Mouse (Mus musculus) cortical plate, adult 2 months (tissue): ENCODE measurements around the gene Orm3. TPM values are rescaled to one million over a fixed set of nuclear protein-coding genes. Genes with fewer than 3 reads are reported as not detected.

ENCODE experiments used
- H3K27ac ChIP-seq: fragments of 200-500 bp; 2 replicates; pipeline ENCODE4 v1.5.1; 2012; ENCODE audit warnings: low read length, control low read depth, inconsistent platforms; ENCODE audit not compliant: insufficient read depth
- H3K4me1 ChIP-seq: fragments of 200-500 bp; 2 replicates; pipeline ENCODE4 v1.6.1; 2011; ENCODE audit warnings: low read length; ENCODE audit not compliant: control insufficient read depth, insufficient read depth
- H3K4me3 ChIP-seq: fragments of 200-500 bp; 2 replicates; pipeline ENCODE4 v1.5.1; 2011; ENCODE audit warnings: mild to moderate bottlenecking, low read length, control low read depth; ENCODE audit not compliant: insufficient read depth
- CTCF ChIP-seq: fragments of 200-500 bp; IDR thresholded peaks from 2 replicates; pipeline ENCODE4 v1.5.1; 2011; ENCODE audit warnings: mild to moderate bottlenecking, control low read depth, low read length; ENCODE audit not compliant: insufficient read depth; ENCODE audit errors: extremely low read depth
- POLR2A ChIP-seq: fragments of 200-500 bp; IDR thresholded peaks from 2 replicates; pipeline ENCODE4 v1.6.1; 2011; ENCODE audit warnings: mild to moderate bottlenecking, low read length, control low read depth; ENCODE audit not compliant: insufficient read depth; ENCODE audit errors: extremely low read depth
- polyA plus RNA-seq: library from polyadenylated mRNA; depleted of rRNA; stranded (reverse); fragments of >200 nt; gene quantifications from 2 replicates; pipeline ENCODE4 v1.2.3, GENCODE M21; 2012

The Orm3 gene
- polyA plus RNA-seq, 1 experiment: not detected

- H3K4me3 ChIP-seq: no peak overlapping the region
- TF ChIP-seq CTCF: no peak
- no peak for TF ChIP-seq POLR2A
- H3K4me1 ChIP-seq: peaks cover 2% of the 10 kb centered on the region; the same call in 1 of the 2 replicates
- no peak overlapping the region for H3K27ac ChIP-seq
Measured at GRCm38 (mm10) chr4:63333403-63333802, 22.6 kb upstream of the Orm3 start.

DNA sequence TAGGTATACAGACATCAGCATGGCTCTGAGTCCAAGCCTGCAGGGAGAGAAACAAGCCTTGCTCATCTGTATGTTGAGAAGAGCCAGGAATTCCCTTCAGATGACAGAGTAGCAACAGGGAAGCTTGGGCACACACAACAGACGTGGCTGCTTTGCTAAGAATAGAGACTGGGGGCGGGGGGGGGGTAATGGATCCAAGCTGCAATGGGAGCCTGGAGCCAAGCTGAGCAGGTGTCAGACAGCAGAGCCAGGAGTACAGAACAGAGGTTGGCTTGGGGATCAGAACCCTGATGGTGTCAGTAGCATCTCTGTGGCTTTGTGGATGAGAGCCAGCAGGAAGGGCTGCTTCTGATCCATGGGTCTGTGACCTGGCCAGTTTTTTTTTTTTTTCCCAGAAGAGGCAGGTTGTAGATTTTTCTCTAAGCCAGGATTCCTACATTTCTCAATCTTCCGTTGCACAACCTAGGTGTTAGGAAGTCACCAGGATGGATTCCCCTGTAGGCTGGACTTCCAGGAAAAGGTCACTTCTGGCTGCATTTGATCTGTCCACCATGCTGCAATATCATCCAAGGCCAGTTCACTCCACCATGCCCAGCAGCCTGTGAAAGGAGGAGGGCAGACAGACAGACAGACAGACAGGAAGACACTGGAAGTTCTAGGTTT, 17.4 kb upstream of the Orm3 start:
- TF ChIP-seq POLR2A: no peak
- TF ChIP-seq CTCF: no peak
- Histone ChIP-seq H3K27ac (no peak overlapping the region), H3K4me3 (no peak overlapping the region)

DNA sequence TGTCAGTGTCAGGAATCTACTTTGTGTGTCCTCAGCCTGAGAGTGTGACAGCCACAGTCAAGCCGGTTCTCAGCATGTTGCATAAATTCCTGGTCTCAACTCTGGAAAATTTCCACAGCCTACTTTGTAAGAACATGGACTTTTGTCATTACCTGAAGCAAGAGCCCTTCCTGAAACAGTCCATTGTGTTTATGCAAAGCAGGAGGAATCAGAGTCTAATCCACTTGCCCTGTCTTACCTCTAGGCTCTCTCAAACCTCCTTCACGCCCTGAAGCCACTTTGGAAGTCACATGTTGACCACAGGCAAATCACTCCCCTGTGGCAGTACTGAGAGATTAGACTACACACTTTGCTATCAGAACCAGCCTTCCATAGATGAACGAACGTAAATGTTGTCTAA, 13.5 kb upstream of the Orm3 start:
- TF ChIP-seq POLR2A (no peak), CTCF (no peak)

More for the DNA sequence above, 17.4 kb upstream of the Orm3 start:
- peaks cover 2% of the 10 kb centered on the region; the same call in 1 of the 2 replicates for H3K4me1 ChIP-seq

GRCm38 (mm10) chr4:63343608-63344007, 12.4 kb upstream of the Orm3 start:
- no peak overlapping the region for H3K4me3 ChIP-seq
- no peaks in the 10 kb centered on the region for H3K4me1 ChIP-seq
- no peak overlapping the region for H3K27ac ChIP-seq
- no peak for TF ChIP-seq CTCF
- TF ChIP-seq POLR2A: no peak

More for the DNA sequence above, 13.5 kb upstream of the Orm3 start:
- no peak overlapping the region for H3K4me3 ChIP-seq
- H3K4me1 ChIP-seq: peaks cover 2% of the 10 kb centered on the region; the same call in 1 of the 2 replicates
- no peak overlapping the region for H3K27ac ChIP-seq

DNA sequence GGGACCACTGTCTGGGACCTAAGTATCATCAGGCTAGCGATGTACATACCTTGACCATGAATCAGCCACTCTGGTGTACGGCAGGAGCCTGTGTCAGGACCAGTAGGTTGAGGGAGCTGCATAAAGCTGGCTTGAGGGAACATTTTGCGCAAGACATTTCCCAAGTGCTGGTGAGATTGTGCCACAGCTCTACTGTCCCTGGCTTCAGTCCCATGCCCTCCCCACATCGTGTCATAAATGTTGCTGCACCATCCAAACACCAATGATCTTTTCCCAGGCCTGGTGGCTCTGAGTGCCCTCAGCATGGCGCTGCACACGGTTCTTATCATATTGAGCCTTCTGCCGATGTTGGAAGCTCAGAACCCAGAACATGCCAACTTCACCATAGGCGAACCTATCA, 11.7 kb upstream of the Orm3 start, which contains the start of gene Orm1:
Gene Orm1, plus strand, starts transcription at position 266 of the 400 bp plus-strand sequence.
- no peak for TF ChIP-seq CTCF
- no peak for TF ChIP-seq POLR2A
- no peak within 1 kb of the TSS for H3K4me3 ChIP-seq
- no peaks in the 10 kb centered on the region for H3K4me1 ChIP-seq
- H3K27ac ChIP-seq: no peak within 1 kb of the TSS

DNA sequence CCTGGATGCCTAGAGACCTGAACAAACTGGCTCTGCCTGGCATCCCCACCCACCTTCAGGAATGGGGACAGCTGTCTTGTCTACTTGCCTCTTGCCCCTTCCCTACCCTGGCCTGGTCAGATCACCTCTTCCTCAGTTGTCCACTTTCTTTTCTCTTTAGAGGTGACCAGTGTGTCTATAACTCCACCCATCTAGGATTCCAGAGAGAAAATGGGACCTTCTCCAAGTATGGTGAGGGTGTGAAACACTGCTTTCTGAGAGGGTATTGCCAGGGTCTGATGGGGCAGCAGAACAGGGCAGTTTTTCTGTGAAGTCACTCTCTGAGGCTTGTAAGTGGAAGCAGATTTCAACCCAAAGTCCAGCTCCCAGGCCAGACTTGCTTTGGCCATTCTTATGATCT, 10.7 kb upstream of the Orm3 start:
- Histone ChIP-seq H3K27ac (no peak overlapping the region), H3K4me3 (no peak overlapping the region), H3K4me1 (no peaks in the 10 kb centered on the region)
- no peak for TF ChIP-seq POLR2A

DNA sequence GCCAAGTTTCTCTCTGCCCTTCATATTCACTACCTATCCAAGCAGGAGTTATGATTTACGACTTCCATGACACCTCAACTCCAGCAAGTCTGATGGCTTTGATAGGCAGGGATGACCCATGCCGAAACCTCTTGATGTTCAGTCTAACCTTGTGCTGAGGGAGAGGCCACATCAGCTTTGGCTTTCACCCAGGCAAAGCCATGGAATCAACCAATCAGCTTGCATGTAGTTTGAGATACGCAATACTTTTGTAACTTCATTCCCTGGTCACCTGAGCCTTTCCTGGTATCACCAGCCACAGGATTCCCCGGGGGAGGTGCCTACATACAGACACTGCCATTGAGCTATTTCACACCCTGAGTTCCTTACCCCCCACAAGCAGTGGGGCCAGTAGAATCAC, 9.3 kb upstream of the Orm3 start:
- TF ChIP-seq CTCF (no peak), POLR2A (no peak)
- H3K4me3 ChIP-seq: no peak overlapping the region
- no peak overlapping the region for H3K27ac ChIP-seq
- no peaks in the 10 kb centered on the region for H3K4me1 ChIP-seq

DNA sequence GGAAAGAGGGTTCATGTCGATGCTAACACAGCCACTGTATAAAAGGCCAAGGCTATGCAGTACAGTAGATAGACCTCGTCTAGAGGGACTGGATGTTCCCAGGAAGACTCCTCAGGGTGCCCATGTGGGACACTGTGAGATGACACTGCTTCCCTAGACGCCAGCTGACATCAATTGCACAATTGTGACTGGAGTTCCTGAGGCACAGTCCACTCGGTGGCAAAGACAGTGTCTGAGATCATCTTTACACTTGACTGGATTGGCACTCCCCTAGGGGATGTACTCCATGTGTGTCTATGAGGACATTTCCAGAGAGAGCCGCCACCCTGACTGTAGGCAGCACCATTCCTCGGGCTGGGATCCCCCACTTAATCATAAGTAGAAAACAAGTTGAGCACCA, 7.4 kb upstream of the Orm3 start:
- Histone ChIP-seq H3K27ac (no peak overlapping the region), H3K4me1 (no peaks in the 10 kb centered on the region), H3K4me3 (no peak overlapping the region)
- no peak for TF ChIP-seq CTCF
- no peak for TF ChIP-seq POLR2A

DNA sequence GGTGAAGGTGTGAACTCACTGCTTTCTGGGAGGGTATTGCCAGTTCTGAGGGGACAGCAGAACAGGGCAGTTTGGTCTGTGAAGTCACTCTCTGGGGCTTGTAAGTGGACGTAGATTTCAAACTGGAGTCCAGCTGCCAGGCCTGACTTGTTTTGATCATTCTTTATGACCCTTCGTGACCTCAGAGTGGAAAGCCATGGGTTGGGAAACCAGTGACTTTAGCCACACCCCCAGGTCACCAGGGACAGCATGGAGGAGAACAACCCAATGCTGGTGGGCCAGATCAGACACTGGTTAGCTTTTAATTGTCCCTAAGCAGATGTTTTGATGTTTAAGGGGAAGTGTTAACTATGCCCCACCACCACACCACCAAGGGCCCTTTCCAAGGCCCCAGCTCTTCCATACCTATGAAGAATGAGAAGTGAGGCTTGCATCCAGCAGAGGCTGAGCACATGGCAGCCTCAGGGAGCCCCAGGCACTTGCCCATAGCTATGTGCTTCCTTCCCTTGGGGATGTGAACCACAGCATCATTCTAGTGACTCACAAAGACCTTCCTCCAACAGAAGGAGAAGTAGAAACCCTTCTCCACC, 1.1 kb downstream of the Orm3 start:
- Histone ChIP-seq H3K27ac (no peak overlapping the region), H3K4me1 (no peaks in the 10 kb centered on the region), H3K4me3 (no peak overlapping the region)
- no peak for TF ChIP-seq CTCF
- no peak for TF ChIP-seq POLR2A

- no peaks in the 10 kb centered on the region for H3K4me1 ChIP-seq
- no peak overlapping the region for H3K4me3 ChIP-seq
- TF ChIP-seq POLR2A: no peak
- no peak for TF ChIP-seq CTCF
- no peak overlapping the region for H3K27ac ChIP-seq
Measured at GRCm38 (mm10) chr4:63359861-63360260, 3.9 kb downstream of the Orm3 start.

GRCm38 (mm10) chr4:63362150-63362549, 6.2 kb downstream of the Orm3 start, which contains the start of gene Orm2:
Gene Orm2, plus strand, starts transcription at chr4:63362449.
- Histone ChIP-seq H3K27ac (no peak within 1 kb of the TSS), H3K4me1 (no peaks in the 10 kb centered on the region), H3K4me3 (no peak within 1 kb of the TSS)
- TF ChIP-seq POLR2A (no peak), CTCF (no peak)
